Mouse (Mus musculus): ENCODE data around the gene Med24. TPM values are rescaled to one million over a fixed set of nuclear protein-coding genes. Genes with fewer than 3 reads are reported as not detected.

The Med24 gene
- polyA plus RNA-seq (2012; ENCODE audit: insufficient read depth, insufficient read length, missing spikeins): 18.4 and 24.7 TPM in 2 replicates

DNA sequence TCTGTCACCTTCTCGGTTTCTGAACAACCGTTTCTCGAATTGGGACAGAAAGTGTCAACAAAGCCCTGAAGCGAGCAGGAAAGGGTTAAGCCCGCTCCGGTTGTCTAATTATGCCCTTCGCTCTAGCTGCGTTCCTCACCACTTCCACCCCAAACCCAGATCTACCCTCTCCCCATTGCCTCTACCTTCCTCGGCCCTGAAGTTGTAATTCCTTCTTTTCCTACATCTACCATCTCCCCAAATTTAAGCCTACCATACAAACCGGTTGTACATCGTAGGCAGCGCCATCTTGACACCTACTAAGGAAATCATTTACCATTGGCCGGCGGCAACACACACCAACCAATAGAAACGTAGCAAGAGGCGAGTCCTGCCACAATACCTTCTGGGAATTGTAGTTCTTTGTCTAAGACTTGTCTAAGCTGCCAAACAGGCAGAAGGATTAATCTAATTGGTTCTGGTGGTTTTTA lies at the start of gene Med24:
Med24 (minus strand) TSS at position 317 of the 470 bp plus-strand sequence.
- H3K27ac ChIP-seq (replicated peaks; ENCODE audit: low read depth, low read length): peak within 1 kb of the TSS; percentile 71
- 0 out of 2 replicates have a peak, but pooled peaks cover 3% of the 10 kb centered on the region for H3K4me1 ChIP-seq (ENCODE audit: control insufficient read depth, insufficient read depth, insufficient read length, low read length)
- H3K4me3 ChIP-seq (ENCODE audit: insufficient read depth, low read depth, low read length): peak within 1 kb of the TSS; percentile 97

- Histone ChIP-seq H3K27ac (replicated peaks; ENCODE audit: low read depth, low read length) (peak overlapping the region; percentile 94), H3K4me1 (ENCODE audit: control insufficient read depth, insufficient read depth, insufficient read length, low read length) (peaks cover 14% of the 10 kb centered on the region), H3K4me3 (ENCODE audit: insufficient read depth, low read depth, low read length) (no peak overlapping the region)
Measured at GRCm38 (mm10) chr11:98777888-98778287, 48.7 kb upstream of the Med24 start.

DNA sequence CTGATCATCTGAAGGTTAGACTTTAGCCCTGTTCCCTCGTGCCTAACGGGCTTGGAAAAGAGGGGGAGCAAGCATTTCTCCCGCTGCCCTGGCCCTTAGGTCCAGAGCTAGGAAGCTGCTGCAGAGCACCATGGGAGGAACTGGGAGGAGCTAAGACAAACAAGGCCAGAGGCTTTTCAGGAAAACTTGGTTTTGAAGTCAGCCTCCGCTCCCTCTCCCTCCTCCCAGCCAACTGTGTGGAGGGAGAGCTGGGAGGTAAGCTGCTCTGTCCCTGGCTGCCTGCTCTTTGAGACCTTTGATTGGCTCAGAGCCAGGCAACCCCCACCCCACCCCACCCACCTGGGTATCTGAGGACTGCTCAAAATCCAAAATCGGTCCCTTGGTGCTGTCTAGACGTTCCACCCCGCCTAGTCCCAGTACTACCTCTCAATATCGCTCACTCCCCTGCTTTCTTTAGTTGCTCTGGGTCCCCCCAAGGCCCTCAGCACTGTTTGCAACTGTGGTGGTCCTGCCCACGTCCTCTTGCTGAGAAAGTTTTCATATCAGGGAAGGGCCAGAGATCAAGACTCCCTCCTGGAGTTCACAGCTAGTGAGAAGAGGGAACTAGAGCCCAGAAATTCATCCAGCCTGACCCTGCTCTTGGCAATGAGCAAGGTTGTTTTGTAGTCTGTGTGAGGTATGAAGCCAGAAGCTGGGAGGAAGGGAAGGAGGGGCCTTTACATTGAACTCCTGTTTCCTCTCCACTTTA lies 47.8 kb upstream of the Med24 start:
- Histone ChIP-seq H3K4me1 (ENCODE audit: control insufficient read depth, insufficient read depth, insufficient read length, low read length) (peaks cover 10% of the 10 kb centered on the region), H3K4me3 (ENCODE audit: insufficient read depth, low read depth, low read length) (peak overlapping the region; percentile 56), H3K27ac (replicated peaks; ENCODE audit: low read depth, low read length) (peak overlapping the region; percentile 98)

GRCm38 (mm10) chr11:98776052-98776764 lies 47.0 kb upstream of the Med24 start:
- H3K4me1 ChIP-seq (ENCODE audit: control insufficient read depth, insufficient read depth, insufficient read length, low read length): peaks cover 11% of the 10 kb centered on the region
- H3K27ac ChIP-seq (replicated peaks; ENCODE audit: low read depth, low read length): peak overlapping the region; percentile 98
- peak overlapping the region; percentile 56 for H3K4me3 ChIP-seq (ENCODE audit: insufficient read depth, low read depth, low read length)

- Histone ChIP-seq H3K4me1 (ENCODE audit: control insufficient read depth, insufficient read depth, insufficient read length, low read length) (peaks cover 15% of the 10 kb centered on the region), H3K27ac (replicated peaks; ENCODE audit: low read depth, low read length) (peak overlapping the region; percentile 98), H3K4me3 (ENCODE audit: insufficient read depth, low read depth, low read length) (peak overlapping the region; percentile 56)
Measured at GRCm38 (mm10) chr11:98775348-98776051, 46.3 kb upstream of the Med24 start.

DNA sequence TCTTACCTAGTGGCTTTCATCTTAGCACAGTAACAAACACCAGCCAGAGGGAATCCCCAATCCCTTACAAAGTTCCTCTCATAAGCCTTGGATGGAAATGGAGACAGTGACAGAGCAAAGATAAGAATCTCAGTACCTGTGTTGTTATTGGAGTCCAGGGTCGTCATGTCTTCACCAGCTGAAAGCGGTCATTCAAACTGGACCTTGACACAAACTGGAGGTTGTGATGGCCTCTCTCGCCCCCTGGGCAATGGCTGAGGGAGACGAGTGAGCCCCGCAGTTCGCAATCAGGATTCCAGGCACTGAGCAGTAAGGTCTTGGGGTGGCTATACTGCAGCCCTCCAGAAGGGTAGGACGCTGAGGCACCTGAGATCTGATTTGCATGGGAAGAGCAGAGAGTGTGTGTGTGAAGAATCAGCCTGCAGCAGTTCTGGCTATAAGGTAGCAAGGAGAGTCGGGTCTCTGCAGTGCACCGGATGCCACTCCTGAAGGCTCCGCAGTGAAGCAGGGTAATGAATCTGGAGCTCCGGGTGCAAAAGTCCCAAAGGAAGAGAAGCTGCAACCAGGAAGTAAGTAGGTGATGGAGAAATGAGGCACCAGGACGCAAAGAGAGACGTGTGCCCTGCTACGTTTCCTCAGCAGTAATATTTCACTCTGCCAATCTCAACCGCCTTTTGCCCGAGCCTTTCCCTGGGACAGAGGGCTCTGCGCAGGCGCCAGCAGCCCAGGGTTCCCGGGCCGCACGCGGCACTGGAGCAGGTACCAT lies 45.5 kb upstream of the Med24 start, which contains the start of gene Nr1d1:
Nr1d1 (minus strand) TSS at position 752 of the 766 bp plus-strand sequence.
- Histone ChIP-seq H3K4me3 (ENCODE audit: insufficient read depth, low read depth, low read length) (peak within 1 kb of the TSS; percentile 89), H3K4me1 (ENCODE audit: control insufficient read depth, insufficient read depth, insufficient read length, low read length) (peaks cover 22% of the 10 kb centered on the region)

GRCm38 (mm10) chr11:98773635-98774295 lies 44.5 kb upstream of the Med24 start:
- Histone ChIP-seq H3K4me3 (ENCODE audit: insufficient read depth, low read depth, low read length) (peak overlapping the region; percentile 89), H3K4me1 (ENCODE audit: control insufficient read depth, insufficient read depth, insufficient read length, low read length) (peaks cover 28% of the 10 kb centered on the region), H3K27ac (replicated peaks; ENCODE audit: low read depth, low read length) (peak overlapping the region; percentile 99)

More for the DNA sequence above, 45.5 kb upstream of the Med24 start, which contains the start of gene Nr1d1:
- peak within 1 kb of the TSS; percentile 99 for H3K27ac ChIP-seq (replicated peaks; ENCODE audit: low read depth, low read length)

GRCm38 (mm10) chr11:98772667-98773171 lies 43.5 kb upstream of the Med24 start:
- Histone ChIP-seq H3K27ac (replicated peaks; ENCODE audit: low read depth, low read length) (peak overlapping the region; percentile 99), H3K4me3 (ENCODE audit: insufficient read depth, low read depth, low read length) (peak overlapping the region; percentile 64), H3K4me1 (ENCODE audit: control insufficient read depth, insufficient read depth, insufficient read length, low read length) (peaks cover 28% of the 10 kb centered on the region)

DNA sequence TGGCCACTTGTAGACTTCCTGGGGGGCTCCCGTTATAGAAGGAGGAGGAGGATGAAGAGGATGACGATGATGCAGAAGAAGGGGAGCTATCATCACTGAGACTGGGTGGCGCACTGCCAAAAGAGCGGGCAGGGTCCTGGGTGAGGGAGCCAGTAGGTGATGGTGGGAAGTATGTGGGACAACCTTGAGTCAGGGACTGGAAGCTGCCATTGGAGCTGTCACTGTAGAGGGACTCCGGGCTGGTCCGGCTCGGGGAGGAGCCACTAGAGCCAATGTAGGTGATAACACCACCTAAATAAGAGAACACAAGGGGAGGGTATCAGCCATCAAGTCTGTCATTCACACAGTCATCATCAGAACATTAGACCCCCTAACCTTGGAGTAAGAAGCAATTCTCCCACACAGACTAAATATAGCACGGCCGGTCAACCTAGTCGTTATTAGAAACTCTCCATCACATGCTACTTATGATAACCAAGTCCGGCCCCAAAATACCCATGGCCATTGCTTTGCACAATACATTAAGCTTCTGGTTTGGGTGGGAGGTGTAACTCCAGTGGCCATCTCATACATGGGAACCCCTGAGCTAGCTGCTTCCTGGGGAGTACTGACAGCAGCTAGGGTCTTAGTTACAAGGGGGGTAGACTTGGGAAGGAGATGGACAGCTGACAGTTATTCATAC lies 42.8 kb upstream of the Med24 start:
- H3K27ac ChIP-seq (replicated peaks; ENCODE audit: low read depth, low read length): peak overlapping the region; percentile 99
- peaks cover 28% of the 10 kb centered on the region for H3K4me1 ChIP-seq (ENCODE audit: control insufficient read depth, insufficient read depth, insufficient read length, low read length)
- H3K4me3 ChIP-seq (ENCODE audit: insufficient read depth, low read depth, low read length): peak overlapping the region; percentile 64

GRCm38 (mm10) chr11:98771131-98771530 lies 41.9 kb upstream of the Med24 start:
- H3K4me1 ChIP-seq (ENCODE audit: control insufficient read depth, insufficient read depth, insufficient read length, low read length): peaks cover 28% of the 10 kb centered on the region

DNA sequence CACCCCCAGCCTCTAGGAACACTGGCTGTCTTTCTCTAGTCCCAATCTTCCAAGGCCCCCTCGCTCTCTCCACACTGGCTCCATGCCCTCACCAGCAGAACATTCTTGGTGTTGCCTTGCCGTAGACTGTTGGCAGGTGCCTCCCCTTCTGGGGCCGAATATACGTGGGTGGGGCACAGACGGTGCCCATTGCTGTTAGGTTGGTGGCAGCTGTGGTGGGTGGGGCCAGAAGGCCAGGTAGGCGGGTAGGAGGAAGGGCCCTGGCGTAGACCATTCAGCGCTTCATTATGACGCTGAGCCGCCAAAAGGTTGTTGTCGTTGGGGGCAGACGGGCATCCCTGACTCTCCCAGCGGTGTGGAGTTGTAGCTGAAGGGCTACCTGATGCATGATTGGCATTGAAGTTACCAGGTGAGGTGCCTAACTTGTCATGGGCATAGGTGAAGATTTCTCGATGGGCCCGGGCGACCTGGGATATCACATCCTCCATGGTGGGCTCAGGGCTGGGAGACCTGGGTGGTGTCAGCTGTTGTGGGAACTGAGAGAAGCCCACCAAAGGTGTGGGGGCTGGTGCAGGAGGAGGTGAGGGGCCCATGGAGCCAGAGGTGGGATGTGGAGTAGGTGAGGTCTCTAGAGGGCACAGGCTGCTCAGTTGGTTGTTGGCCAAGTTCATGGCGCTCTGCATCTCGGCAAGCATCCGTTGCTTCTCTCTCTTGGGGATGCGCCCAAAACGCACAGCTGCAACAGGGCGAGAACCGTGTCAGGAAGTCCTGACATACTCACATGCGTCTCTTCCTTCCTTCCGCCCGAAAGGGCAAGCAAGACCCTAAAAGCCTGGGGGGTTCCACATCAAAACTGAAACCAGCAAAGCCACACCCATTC lies 41.1 kb upstream of the Med24 start:
- H3K27ac ChIP-seq (replicated peaks; ENCODE audit: low read depth, low read length): 0 out of 2 replicates have a peak overlapping the region, but pooled peaks have one; percentile 4
- H3K4me3 ChIP-seq (ENCODE audit: insufficient read depth, low read depth, low read length): peak overlapping the region; percentile 6; the same call in 1 of the 2 replicates
- peaks cover 25% of the 10 kb centered on the region for H3K4me1 ChIP-seq (ENCODE audit: control insufficient read depth, insufficient read depth, insufficient read length, low read length)

More at GRCm38 (mm10) chr11:98771131-98771530, 41.9 kb upstream of the Med24 start:
- Histone ChIP-seq H3K4me3 (ENCODE audit: insufficient read depth, low read depth, low read length) (peak overlapping the region; percentile 64), H3K27ac (replicated peaks; ENCODE audit: low read depth, low read length) (peak overlapping the region; percentile 13; the same call in 1 of the 2 replicates)

All from brown adipose tissue, adult 24 weeks (tissue).